Mouse (Mus musculus): Measurements from ENCODE around the gene Hnrnpa0. TPM values are rescaled to one million over a fixed set of nuclear protein-coding genes. Genes with fewer than 3 reads are reported as not detected.
A peak's percentile ranks its signal among the peaks of the same experiment; 100 is the strongest.

The Hnrnpa0 gene
- polyA plus RNA-seq, 2 experiments = 55.3 to 273 TPM

GRCm38 (mm10) chr13:58122786-58123297 lies 5.5 kb downstream of the Hnrnpa0 start:
- H3K4me2 ChIP-seq (replicated peaks; ENCODE audit: low read depth, low read length, severe bottlenecking) = no peak overlapping the region
- no peak for TF ChIP-seq POLR2A (IDR thresholded peaks at IDR 0.05; ENCODE audit: borderline replicate concordance, extremely low read depth, insufficient read depth, insufficient read length)
- no peak for ATAC-seq (ENCODE audit: low FRiP score, low read depth)
- H3K27ac ChIP-seq (replicated peaks; ENCODE audit: low read depth, low read length) = no peak overlapping the region
- H3K36me3 ChIP-seq (ENCODE audit: control insufficient read depth, insufficient read depth, low read length) = peaks cover 17% of the 10 kb centered on the region
- H3K4me1 ChIP-seq (ENCODE audit: control insufficient read depth, insufficient read depth, low read length) = peaks cover 7% of the 10 kb centered on the region; the same call in 1 of the 2 replicates
- WGBS = 60% methylated on average over 10 of the region's 10 CpGs
- no peaks in the 10 kb centered on the region for H3K9me3 ChIP-seq (ENCODE audit: control insufficient read depth, low read length)
- DNase-seq (ENCODE audit: low spot score) = no peak
- no peak overlapping the region for H3K4me3 ChIP-seq (replicated peaks; ENCODE audit: low read length)
- H3K27me3 ChIP-seq (ENCODE audit: control insufficient read depth, insufficient read depth, low read length) = no peaks in the 10 kb centered on the region
- no peak overlapping the region for H3K9ac ChIP-seq (ENCODE audit: low read depth, low read length, severe bottlenecking)

GRCm38 (mm10) chr13:58117318-58118017 lies 10.9 kb downstream of the Hnrnpa0 start:
- no peak for TF ChIP-seq POLR2A (IDR thresholded peaks at IDR 0.05; ENCODE audit: borderline replicate concordance, extremely low read depth, insufficient read depth, insufficient read length)
- Histone ChIP-seq H3K4me1 (ENCODE audit: control insufficient read depth, insufficient read depth, low read length) (peaks cover 8% of the 10 kb centered on the region), H3K27ac (replicated peaks; ENCODE audit: low read depth, low read length) (no peak overlapping the region), H3K4me3 (replicated peaks; ENCODE audit: low read length) (no peak overlapping the region), H3K9me3 (ENCODE audit: control insufficient read depth, low read length) (no peaks in the 10 kb centered on the region), H3K27me3 (ENCODE audit: control insufficient read depth, insufficient read depth, low read length) (no peaks in the 10 kb centered on the region), H3K4me2 (replicated peaks; ENCODE audit: low read depth, low read length, severe bottlenecking) (no peak overlapping the region), H3K9ac (ENCODE audit: low read depth, low read length, severe bottlenecking) (no peak overlapping the region), H3K36me3 (ENCODE audit: control insufficient read depth, insufficient read depth, low read length) (no peaks in the 10 kb centered on the region)
- ATAC-seq (ENCODE audit: low FRiP score, low read depth) (no peak), DNase-seq (ENCODE audit: low spot score) (peak; percentile 48)
- 63% methylated on average over 8 of the region's 8 CpGs for WGBS

- TF ChIP-seq POLR2A (IDR thresholded peaks at IDR 0.05; ENCODE audit: borderline replicate concordance, extremely low read depth, insufficient read depth, insufficient read length) = no peak
- Histone ChIP-seq H3K27me3 (ENCODE audit: control insufficient read depth, insufficient read depth, low read length) (no peaks in the 10 kb centered on the region), H3K9ac (ENCODE audit: low read depth, low read length, severe bottlenecking) (no peak overlapping the region), H3K36me3 (ENCODE audit: control insufficient read depth, insufficient read depth, low read length) (no peaks in the 10 kb centered on the region), H3K4me2 (replicated peaks; ENCODE audit: low read depth, low read length, severe bottlenecking) (no peak overlapping the region), H3K27ac (replicated peaks; ENCODE audit: low read depth, low read length) (no peak overlapping the region), H3K4me1 (ENCODE audit: control insufficient read depth, insufficient read depth, low read length) (peaks cover 14% of the 10 kb centered on the region), H3K4me3 (replicated peaks; ENCODE audit: low read length) (no peak overlapping the region), H3K9me3 (ENCODE audit: control insufficient read depth, low read length) (no peaks in the 10 kb centered on the region)
- ATAC-seq (ENCODE audit: low FRiP score, low read depth) = no peak
- 74% methylated on average over 2 of the region's 2 CpGs for WGBS
- no peak for DNase-seq (ENCODE audit: low spot score)
Measured at GRCm38 (mm10) chr13:58116801-58117200, 11.6 kb downstream of the Hnrnpa0 start.

- TF ChIP-seq POLR2A (IDR thresholded peaks at IDR 0.05; ENCODE audit: borderline replicate concordance, extremely low read depth, insufficient read depth, insufficient read length) = no peak
- Histone ChIP-seq H3K36me3 (ENCODE audit: control insufficient read depth, insufficient read depth, low read length) (no peaks in the 10 kb centered on the region), H3K9me3 (ENCODE audit: control insufficient read depth, low read length) (no peaks in the 10 kb centered on the region), H3K4me2 (replicated peaks; ENCODE audit: low read depth, low read length, severe bottlenecking) (no peak overlapping the region), H3K4me1 (ENCODE audit: control insufficient read depth, insufficient read depth, low read length) (peaks cover 19% of the 10 kb centered on the region), H3K4me3 (replicated peaks; ENCODE audit: low read length) (no peak overlapping the region), H3K9ac (ENCODE audit: low read depth, low read length, severe bottlenecking) (no peak overlapping the region), H3K27ac (replicated peaks; ENCODE audit: low read depth, low read length) (no peak overlapping the region), H3K27me3 (ENCODE audit: control insufficient read depth, insufficient read depth, low read length) (no peaks in the 10 kb centered on the region)
- DNase-seq (ENCODE audit: low spot score) = no peak
- WGBS = 27% methylated on average over 13 of the region's 13 CpGs
- no peak for ATAC-seq (ENCODE audit: low FRiP score, low read depth)
Measured at GRCm38 (mm10) chr13:58115227-58115626, 13.1 kb downstream of the Hnrnpa0 start.

GRCm38 (mm10) chr13:58113061-58113900 lies 15.1 kb downstream of the Hnrnpa0 start, which contains the start of gene Klhl3:
Gene Klhl3, minus strand, starts transcription at chr13:58113592.
- Histone ChIP-seq H3K9ac (ENCODE audit: low read depth, low read length, severe bottlenecking) (peak within 1 kb of the TSS; percentile 65), H3K4me3 (replicated peaks; ENCODE audit: low read length) (peak within 1 kb of the TSS; percentile 50), H3K4me2 (replicated peaks; ENCODE audit: low read depth, low read length, severe bottlenecking) (peak within 1 kb of the TSS; percentile 88), H3K4me1 (ENCODE audit: control insufficient read depth, insufficient read depth, low read length) (peaks cover 19% of the 10 kb centered on the region), H3K27me3 (ENCODE audit: control insufficient read depth, insufficient read depth, low read length) (no peaks in the 10 kb centered on the region), H3K27ac (replicated peaks; ENCODE audit: low read depth, low read length) (peak within 1 kb of the TSS; percentile 77), H3K36me3 (ENCODE audit: control insufficient read depth, insufficient read depth, low read length) (no peaks in the 10 kb centered on the region), H3K9me3 (ENCODE audit: control insufficient read depth, low read length) (no peaks in the 10 kb centered on the region)
- ATAC-seq (ENCODE audit: low FRiP score, low read depth) (peak; percentile 85), DNase-seq (ENCODE audit: low spot score) (peak; percentile 71)
- TF ChIP-seq POLR2A (IDR thresholded peaks at IDR 0.05; ENCODE audit: borderline replicate concordance, extremely low read depth, insufficient read depth, insufficient read length) = peak; percentile 10; the same call in 1 of the 2 replicates
- 2% methylated on average over 35 of the region's 35 CpGs for WGBS

Measured in limb, embryonic 14.5 days (tissue).